Mouse (Mus musculus) forebrain, embryonic 11.5 days (tissue): Measurements from ENCODE around the gene Shisa9. TPM values are rescaled to one million over a fixed set of nuclear protein-coding genes. Genes with fewer than 3 reads are reported as not detected.
A peak's percentile ranks its signal among the peaks of the same experiment; 100 is the strongest.

Experiments used
- ATAC-seq: fragments of 200-750 bp; cut with Nextera tagmentation; replicated peaks from 2 replicates; pipeline ENCODE4 v1.8.0; 2017; ENCODE audit warnings: moderate TSS enrichment; ENCODE audit not compliant: low FRiP score
- DNase-seq: peaks from one replicate; pipeline ENCODE4 v3.0.0-alpha.2; 2017; ENCODE audit warnings: low spot score
- H3K27ac ChIP-seq: fragments of 300-500 bp; sonication (generic); 2 replicates; pipeline ENCODE4 v1.5.1; 2014; ENCODE audit warnings: low read depth, low read length
- H3K27me3 ChIP-seq: fragments of 300-500 bp; sonication (generic); 2 replicates; pipeline ENCODE4 v1.6.1; 2014; ENCODE audit warnings: mild to moderate bottlenecking, low read length, mixed read lengths; ENCODE audit not compliant: control insufficient read depth, insufficient read depth
- H3K36me3 ChIP-seq: fragments of 300-500 bp; sonication (generic); 2 replicates; pipeline ENCODE4 v1.6.1; 2014; ENCODE audit warnings: mild to moderate bottlenecking, low read length, moderate library complexity, mixed read lengths; ENCODE audit not compliant: control insufficient read depth, insufficient read depth
- H3K4me1 ChIP-seq: fragments of 300-500 bp; sonication (generic); replicated peaks from 2 replicates; pipeline ENCODE4 v1.6.1; 2014; ENCODE audit warnings: low read length, mixed read lengths; ENCODE audit not compliant: control insufficient read depth, insufficient read depth
- H3K4me2 ChIP-seq: fragments of 300-500 bp; sonication (generic); 2 replicates; pipeline ENCODE4 v1.6.1; 2014; ENCODE audit warnings: low read depth, mild to moderate bottlenecking, low read length, moderate library complexity, mixed read lengths; ENCODE audit not compliant: severe bottlenecking
- H3K4me3 ChIP-seq: fragments of 300-500 bp; sonication (generic); 2 replicates; pipeline ENCODE4 v1.5.1; 2014; ENCODE audit warnings: low read depth, low read length
- H3K9ac ChIP-seq: fragments of 300-500 bp; sonication (generic); 2 replicates; pipeline ENCODE4 v1.6.1; 2014; ENCODE audit warnings: low read length
- H3K9me3 ChIP-seq: fragments of 300-500 bp; sonication (generic); 2 replicates; pipeline ENCODE4 v1.6.1; 2016; ENCODE audit warnings: low read length, mixed read lengths; ENCODE audit not compliant: control insufficient read depth
- WGBS: fragments of 180-500 bp; shearing (Covaris S2); extraction: QIAGEN DNeasy Blood & Tissue Kit; methylation state at CpG from one replicate; pipeline ENCODE4 v1.1.7; 2014; 5-methylcytosine and 5-hydroxymethylcytosine counted together
- polyA plus RNA-seq: library from polyadenylated mRNA; unstranded; fragments of >200 nt; fragmentation: Nextera tagmentation; extraction: Ambion mirVana; gene quantifications from 2 replicates; pipeline ENCODE4 v1.2.1, GENCODE M21; 2014

The Shisa9 gene
- polyA plus RNA-seq, 1 experiment from 2014 or later = 0.86 TPM

DNA sequence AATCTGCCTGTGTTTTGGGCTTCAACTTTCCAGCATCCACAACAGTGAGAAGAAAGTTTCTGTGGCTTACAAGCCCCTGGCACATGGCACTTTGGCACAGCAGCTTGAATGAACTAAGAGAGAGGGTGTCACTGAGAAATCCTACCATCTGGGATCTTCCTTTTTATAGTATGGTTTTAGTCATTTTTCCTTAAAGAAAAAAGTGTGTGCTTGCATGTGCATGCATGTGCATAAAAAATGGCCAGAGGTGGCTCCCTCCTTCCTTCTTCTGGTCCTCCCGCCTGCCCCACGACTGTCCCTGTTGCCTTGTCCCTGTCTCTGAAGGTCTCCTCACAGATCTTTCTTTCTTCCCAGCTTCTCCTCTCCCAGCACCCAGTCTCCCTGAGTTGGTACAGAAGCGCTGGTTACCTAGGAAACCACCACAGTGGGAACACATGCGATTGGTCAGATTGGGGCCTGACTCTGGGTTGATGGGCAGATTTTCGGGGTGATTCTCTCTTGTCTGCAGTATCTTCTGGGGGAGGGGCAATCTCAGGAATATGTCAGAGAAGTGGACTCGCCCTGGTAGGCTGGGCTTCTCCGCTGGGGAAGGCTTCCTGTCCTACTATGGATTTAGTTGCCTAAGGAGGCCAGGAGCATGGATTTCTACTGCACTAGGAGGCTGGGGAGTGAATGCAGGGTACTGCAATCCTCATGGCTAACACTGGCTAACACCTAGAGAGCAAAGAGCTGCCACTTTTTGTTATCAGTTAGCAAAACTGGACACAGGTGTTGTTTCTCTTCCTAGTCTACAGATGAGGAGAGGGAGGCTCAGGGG is 131.3 kb downstream of the Shisa9 start:
- Histone ChIP-seq H3K4me2 (no peak overlapping the region), H3K27ac (no peak overlapping the region), H3K4me1 (no peaks in the 10 kb centered on the region), H3K4me3 (no peak overlapping the region), H3K9ac (no peak overlapping the region), H3K9me3 (no peaks in the 10 kb centered on the region), H3K36me3 (no peaks in the 10 kb centered on the region), H3K27me3 (no peaks in the 10 kb centered on the region)
- DNase-seq = no peak
- 33% methylated on average over 7 of the region's 7 CpGs for WGBS
- 0 out of 2 replicates have a peak, but pooled peaks have one; percentile 39 for ATAC-seq

DNA sequence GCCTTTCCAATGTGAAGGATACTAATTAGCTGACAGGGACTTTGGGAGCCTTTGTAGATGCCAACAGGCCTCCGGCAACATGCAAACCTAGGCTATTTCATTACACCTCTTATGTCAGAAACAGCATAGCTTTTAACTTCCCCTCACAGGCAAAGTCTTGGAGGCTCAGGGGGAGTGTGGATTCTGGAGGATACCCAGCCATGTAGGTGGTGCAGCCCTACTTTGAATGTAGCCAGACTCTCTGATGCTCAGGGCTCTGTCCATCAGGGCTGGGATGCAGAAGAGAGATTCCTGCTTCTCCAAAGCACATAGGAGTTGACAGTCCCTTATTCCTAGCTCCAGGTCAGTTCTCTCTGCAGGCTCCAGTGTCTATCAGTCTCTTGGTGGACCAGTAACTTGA is 133.0 kb downstream of the Shisa9 start:
- DNase-seq (no peak), ATAC-seq (no peak)
- Histone ChIP-seq H3K4me3 (no peak overlapping the region), H3K27ac (no peak overlapping the region), H3K4me1 (no peaks in the 10 kb centered on the region), H3K4me2 (no peak overlapping the region), H3K9ac (no peak overlapping the region), H3K36me3 (no peaks in the 10 kb centered on the region), H3K27me3 (no peaks in the 10 kb centered on the region), H3K9me3 (no peaks in the 10 kb centered on the region)
- 84% methylated on average over 1 of the region's 1 CpGs for WGBS

DNA sequence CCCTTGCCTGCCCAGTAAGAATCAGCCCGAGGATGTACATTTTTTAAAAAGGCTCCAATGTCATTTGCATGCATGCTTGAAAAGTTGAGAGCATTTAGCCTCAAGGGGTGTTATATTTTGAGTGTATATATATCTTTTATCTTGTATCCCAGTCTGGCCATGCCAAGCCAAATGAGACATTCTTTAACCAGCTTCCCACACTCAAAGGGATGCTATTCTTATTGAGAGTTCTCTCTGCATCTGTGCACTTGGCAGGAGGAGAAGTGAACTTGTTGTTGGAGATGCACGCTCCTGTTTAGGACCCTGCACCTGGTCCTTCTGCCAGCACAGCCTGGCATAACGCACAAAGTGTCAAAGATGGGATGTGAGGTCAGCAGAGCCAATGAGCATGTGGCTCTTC is 135.6 kb downstream of the Shisa9 start:
- Histone ChIP-seq H3K4me2 (no peak overlapping the region), H3K4me1 (no peaks in the 10 kb centered on the region), H3K27me3 (no peaks in the 10 kb centered on the region), H3K9ac (no peak overlapping the region), H3K36me3 (no peaks in the 10 kb centered on the region), H3K27ac (no peak overlapping the region), H3K9me3 (no peaks in the 10 kb centered on the region), H3K4me3 (no peak overlapping the region)
- DNase-seq (no peak), ATAC-seq (no peak)
- 85% methylated on average over 3 of the region's 3 CpGs for WGBS

DNA sequence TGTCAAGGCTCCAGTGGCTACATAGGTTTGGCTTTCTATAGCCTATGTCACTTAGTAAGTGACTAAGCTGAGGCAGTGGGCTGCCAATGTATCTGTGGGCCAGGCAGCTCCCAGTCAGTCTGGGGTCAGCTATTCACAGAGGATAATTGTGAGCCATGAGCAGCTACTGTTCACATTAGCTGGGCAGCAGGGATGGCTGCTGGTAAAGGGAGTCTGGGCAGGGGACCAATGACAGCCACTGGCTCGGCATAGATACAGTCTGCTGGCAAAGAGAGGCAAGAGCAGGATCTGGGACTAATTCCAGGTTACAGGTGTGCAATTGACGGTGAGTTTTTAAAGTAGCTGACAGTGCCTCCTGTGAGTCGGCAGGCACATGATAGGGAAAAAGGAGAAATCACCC is 145.9 kb downstream of the Shisa9 start:
- Histone ChIP-seq H3K4me3 (no peak overlapping the region), H3K4me1 (no peaks in the 10 kb centered on the region), H3K27me3 (no peaks in the 10 kb centered on the region), H3K27ac (no peak overlapping the region), H3K9ac (no peak overlapping the region), H3K9me3 (no peaks in the 10 kb centered on the region), H3K36me3 (no peaks in the 10 kb centered on the region), H3K4me2 (no peak overlapping the region)
- WGBS = 94% methylated on average over 3 of the region's 3 CpGs
- DNase-seq (no peak), ATAC-seq (no peak)

DNA sequence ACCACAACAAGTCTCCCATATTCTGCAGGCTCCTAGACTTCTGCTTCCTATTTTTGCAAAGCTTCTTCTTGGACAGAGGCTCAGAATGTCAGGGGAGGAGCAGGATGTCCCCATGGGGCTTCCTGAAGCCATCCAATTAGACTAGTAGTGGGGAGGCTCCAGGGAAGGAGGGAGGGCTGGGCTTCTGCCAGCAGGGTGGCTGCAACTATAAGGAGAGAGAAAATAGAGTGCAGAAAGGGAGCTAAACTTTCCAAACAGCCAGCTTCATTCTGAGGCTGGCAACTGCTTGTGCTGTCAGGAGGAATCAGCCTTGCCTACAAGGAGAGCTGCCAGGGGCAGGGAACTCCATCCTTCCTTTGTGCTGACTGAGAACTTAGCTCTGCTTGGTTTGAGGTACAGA is 162.8 kb downstream of the Shisa9 start:
- H3K27ac ChIP-seq = no peak overlapping the region
- ATAC-seq = no peak
- H3K9me3 ChIP-seq = no peaks in the 10 kb centered on the region

DNA sequence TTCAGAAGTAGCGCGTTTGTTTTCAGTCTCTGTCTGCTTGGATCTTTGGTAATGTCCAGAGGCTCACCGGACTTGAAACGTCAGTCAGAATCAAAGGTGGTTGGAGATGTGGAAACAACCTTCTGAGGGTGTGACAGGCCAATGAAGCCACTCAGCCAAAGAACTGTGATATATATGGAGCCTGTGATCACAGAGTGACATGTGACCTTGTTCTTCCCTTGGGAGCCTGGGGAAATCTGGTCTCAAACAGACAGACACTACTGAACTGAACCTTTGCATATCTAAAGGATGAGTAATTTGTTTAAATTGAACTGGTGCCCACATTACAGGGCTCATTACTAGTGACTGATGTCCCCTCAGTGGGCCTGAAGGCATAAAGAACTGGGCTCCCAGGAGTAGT is 168.1 kb downstream of the Shisa9 start:
- no peak overlapping the region for H3K9ac ChIP-seq
- WGBS = 77% methylated on average over 4 of the region's 4 CpGs
- no peak overlapping the region for H3K4me2 ChIP-seq
- no peaks in the 10 kb centered on the region for H3K36me3 ChIP-seq
- H3K4me1 ChIP-seq = no peaks in the 10 kb centered on the region
- H3K4me3 ChIP-seq = no peak overlapping the region
- H3K27ac ChIP-seq = no peak overlapping the region
- H3K9me3 ChIP-seq = no peaks in the 10 kb centered on the region
- DNase-seq (no peak), ATAC-seq (no peak)
- H3K27me3 ChIP-seq = no peaks in the 10 kb centered on the region

More for the DNA sequence above, 162.8 kb downstream of the Shisa9 start:
- Histone ChIP-seq H3K4me3 (no peak overlapping the region), H3K27me3 (no peaks in the 10 kb centered on the region), H3K36me3 (no peaks in the 10 kb centered on the region), H3K4me1 (no peaks in the 10 kb centered on the region), H3K4me2 (no peak overlapping the region), H3K9ac (no peak overlapping the region)
- no peak for DNase-seq

DNA sequence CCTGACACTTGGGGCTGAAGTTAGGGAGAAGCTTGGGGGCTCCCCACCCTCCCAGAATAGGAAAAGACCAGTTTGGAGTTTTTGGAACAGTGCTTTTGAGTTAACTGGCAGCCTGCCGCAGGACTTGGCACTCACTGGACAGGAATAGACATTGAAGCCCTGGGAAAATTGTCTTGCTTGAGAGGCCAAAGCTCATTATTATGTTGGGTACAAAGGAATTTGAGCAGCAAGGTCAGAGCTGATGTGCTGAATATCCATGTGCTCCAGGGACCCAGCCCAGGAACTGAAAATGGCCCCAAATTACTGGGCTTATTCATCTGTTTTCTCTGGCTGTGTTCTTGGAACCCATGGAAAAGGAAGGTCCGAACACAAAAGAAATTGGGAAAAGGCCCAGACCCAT is 170.6 kb downstream of the Shisa9 start:
- DNase-seq (no peak), ATAC-seq (no peak)
- no peaks in the 10 kb centered on the region for H3K4me1 ChIP-seq
- no peak overlapping the region for H3K4me3 ChIP-seq
- no peak overlapping the region for H3K9ac ChIP-seq
- H3K27me3 ChIP-seq = no peaks in the 10 kb centered on the region
- no peak overlapping the region for H3K27ac ChIP-seq
- 94% methylated on average over 2 of the region's 2 CpGs for WGBS
- H3K4me2 ChIP-seq = no peak overlapping the region
- no peaks in the 10 kb centered on the region for H3K9me3 ChIP-seq
- H3K36me3 ChIP-seq = no peaks in the 10 kb centered on the region

DNA sequence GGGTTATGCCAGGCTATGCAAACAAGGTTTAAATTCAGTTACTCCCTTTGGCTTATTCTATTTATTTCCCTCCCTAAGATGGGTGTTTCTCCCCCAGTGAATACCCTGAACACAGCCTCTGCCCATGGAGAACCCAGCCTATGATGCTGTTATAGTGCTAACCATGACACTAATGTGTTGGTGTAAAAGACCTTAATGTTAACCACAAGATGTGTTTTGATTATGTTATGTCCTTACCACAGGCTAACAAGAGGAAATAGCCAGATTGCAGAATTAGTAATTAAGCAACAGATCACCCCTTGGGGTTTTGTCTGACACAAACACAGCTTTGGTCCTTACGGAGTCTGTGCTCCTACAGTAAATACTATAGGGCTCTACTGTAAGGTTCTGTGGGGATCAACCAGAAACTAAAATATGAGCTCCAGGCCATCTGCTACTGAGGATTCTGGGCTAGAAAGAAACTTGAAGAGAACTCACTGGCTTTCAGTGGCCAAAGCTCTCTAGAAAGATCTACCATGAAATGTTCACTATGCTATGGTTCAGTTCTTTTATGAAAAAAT is 189.6 kb downstream of the Shisa9 start:
- no peaks in the 10 kb centered on the region for H3K27me3 ChIP-seq
- no peak for ATAC-seq
- no peak overlapping the region for H3K4me3 ChIP-seq
- WGBS = 88% methylated on average over 1 of the region's 1 CpGs
- no peak overlapping the region for H3K4me2 ChIP-seq
- no peaks in the 10 kb centered on the region for H3K9me3 ChIP-seq
- no peak overlapping the region for H3K9ac ChIP-seq
- no peaks in the 10 kb centered on the region for H3K4me1 ChIP-seq
- no peak overlapping the region for H3K27ac ChIP-seq
- DNase-seq = no peak
- H3K36me3 ChIP-seq = no peaks in the 10 kb centered on the region

DNA sequence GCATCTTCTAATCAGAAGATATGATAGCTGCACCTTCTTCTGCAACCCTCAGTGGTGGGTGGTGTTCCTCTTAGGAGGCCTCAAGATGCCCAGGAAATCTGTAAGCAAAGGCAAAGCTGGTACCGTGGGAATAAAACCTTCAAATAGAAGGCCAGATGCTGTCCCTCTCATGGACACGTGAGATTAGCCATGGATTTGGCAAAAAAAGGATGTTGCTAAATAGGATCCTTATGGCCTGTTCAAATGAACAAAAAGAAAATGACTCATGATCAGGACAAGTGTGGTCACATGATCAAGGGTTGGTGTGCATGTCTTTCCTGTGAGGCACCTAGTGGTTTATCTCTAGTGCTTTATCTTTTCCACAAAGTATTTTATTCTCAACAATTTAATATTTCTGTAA is 194.1 kb downstream of the Shisa9 start:
- 80% methylated on average over 2 of the region's 2 CpGs for WGBS
- Histone ChIP-seq H3K27me3 (no peaks in the 10 kb centered on the region), H3K27ac (no peak overlapping the region), H3K9ac (no peak overlapping the region), H3K9me3 (no peaks in the 10 kb centered on the region), H3K4me2 (no peak overlapping the region), H3K4me1 (no peaks in the 10 kb centered on the region), H3K4me3 (no peak overlapping the region), H3K36me3 (no peaks in the 10 kb centered on the region)
- DNase-seq (no peak), ATAC-seq (no peak)
